Mouse (Mus musculus): Measurements from ENCODE around the gene Nrxn1. TPM values are rescaled to one million over a fixed set of nuclear protein-coding genes. Genes with fewer than 3 reads are reported as not detected.

Gene Nrxn1
- polyA plus RNA-seq, 1 experiment, result 2.4 TPM

- DNase-seq, result no peak
- WGBS, result 44% methylated on average over 3 of the region's 3 CpGs
- Histone ChIP-seq H3K4me1 (ENCODE audit: control insufficient read depth, insufficient read depth, low read length) (no peaks in the 10 kb centered on the region), H3K4me3 (replicated peaks; ENCODE audit: extremely low read depth, low read depth, low read length) (no peak overlapping the region)
- TF ChIP-seq CTCF (IDR thresholded peaks at IDR 0.05; ENCODE audit: insufficient read depth, low read length), result no peak
- no peak for TF ChIP-seq POLR2A (IDR thresholded peaks at IDR 0.05; ENCODE audit: borderline replicate concordance, extremely low read depth, low read depth, low read length)
Observed at GRCm38 (mm10) chr17:90346735-90347475, 746.0 kb downstream of the Nrxn1 start.

GRCm38 (mm10) chr17:90333445-90333844 is 759.4 kb downstream of the Nrxn1 start:
- 56% methylated on average over 1 of the region's 1 CpGs for WGBS
- H3K4me3 ChIP-seq (replicated peaks; ENCODE audit: extremely low read depth, low read depth, low read length), result no peak overlapping the region
- TF ChIP-seq CTCF (IDR thresholded peaks at IDR 0.05; ENCODE audit: insufficient read depth, low read length), result no peak
- no peak for TF ChIP-seq POLR2A (IDR thresholded peaks at IDR 0.05; ENCODE audit: borderline replicate concordance, extremely low read depth, low read depth, low read length)
- DNase-seq, result no peak
- no peaks in the 10 kb centered on the region for H3K4me1 ChIP-seq (ENCODE audit: control insufficient read depth, insufficient read depth, low read length)

- DNase-seq, result no peak
- Histone ChIP-seq H3K4me3 (replicated peaks; ENCODE audit: extremely low read depth, low read depth, low read length) (no peak overlapping the region), H3K4me1 (ENCODE audit: control insufficient read depth, insufficient read depth, low read length) (no peaks in the 10 kb centered on the region)
- TF ChIP-seq CTCF (IDR thresholded peaks at IDR 0.05; ENCODE audit: insufficient read depth, low read length), result no peak
- TF ChIP-seq POLR2A (IDR thresholded peaks at IDR 0.05; ENCODE audit: borderline replicate concordance, extremely low read depth, low read depth, low read length), result no peak
- WGBS, result 67% methylated on average over 6 of the region's 6 CpGs
Observed at GRCm38 (mm10) chr17:90323674-90324073, 769.2 kb downstream of the Nrxn1 start.

- Histone ChIP-seq H3K4me3 (replicated peaks; ENCODE audit: extremely low read depth, low read depth, low read length) (no peak overlapping the region), H3K4me1 (ENCODE audit: control insufficient read depth, insufficient read depth, low read length) (no peaks in the 10 kb centered on the region)
- TF ChIP-seq POLR2A (IDR thresholded peaks at IDR 0.05; ENCODE audit: borderline replicate concordance, extremely low read depth, low read depth, low read length) (no peak), CTCF (IDR thresholded peaks at IDR 0.05; ENCODE audit: insufficient read depth, low read length) (no peak)
- WGBS, result 46% methylated on average over 4 of the region's 4 CpGs
- DNase-seq, result no peak
Observed at GRCm38 (mm10) chr17:90272225-90272624, 820.6 kb downstream of the Nrxn1 start.

- no peaks in the 10 kb centered on the region for H3K4me1 ChIP-seq (ENCODE audit: control insufficient read depth, insufficient read depth, low read length)
- no peak overlapping the region for H3K4me3 ChIP-seq (replicated peaks; ENCODE audit: extremely low read depth, low read depth, low read length)
- DNase-seq, result no peak
- WGBS, result 32% methylated on average over 4 of the region's 4 CpGs
- no peak for TF ChIP-seq CTCF (IDR thresholded peaks at IDR 0.05; ENCODE audit: insufficient read depth, low read length)
- no peak for TF ChIP-seq POLR2A (IDR thresholded peaks at IDR 0.05; ENCODE audit: borderline replicate concordance, extremely low read depth, low read depth, low read length)
Observed at GRCm38 (mm10) chr17:90271165-90271564, 821.7 kb downstream of the Nrxn1 start.

GRCm38 (mm10) chr17:90269143-90269542 is 823.7 kb downstream of the Nrxn1 start:
- no peak for DNase-seq
- Histone ChIP-seq H3K4me1 (ENCODE audit: control insufficient read depth, insufficient read depth, low read length) (no peaks in the 10 kb centered on the region), H3K4me3 (replicated peaks; ENCODE audit: extremely low read depth, low read depth, low read length) (no peak overlapping the region)
- 65% methylated on average over 2 of the region's 2 CpGs for WGBS
- TF ChIP-seq CTCF (IDR thresholded peaks at IDR 0.05; ENCODE audit: insufficient read depth, low read length) (no peak), POLR2A (IDR thresholded peaks at IDR 0.05; ENCODE audit: borderline replicate concordance, extremely low read depth, low read depth, low read length) (no peak)

GRCm38 (mm10) chr17:90253451-90254131 is 839.3 kb downstream of the Nrxn1 start:
- Histone ChIP-seq H3K4me1 (ENCODE audit: control insufficient read depth, insufficient read depth, low read length) (no peaks in the 10 kb centered on the region), H3K4me3 (replicated peaks; ENCODE audit: extremely low read depth, low read depth, low read length) (no peak overlapping the region)
- 33% methylated on average over 5 of the region's 5 CpGs for WGBS
- DNase-seq, result no peak
- no peak for TF ChIP-seq POLR2A (IDR thresholded peaks at IDR 0.05; ENCODE audit: borderline replicate concordance, extremely low read depth, low read depth, low read length)
- TF ChIP-seq CTCF (IDR thresholded peaks at IDR 0.05; ENCODE audit: insufficient read depth, low read length), result no peak

GRCm38 (mm10) chr17:90252196-90252595 is 840.7 kb downstream of the Nrxn1 start:
- Histone ChIP-seq H3K4me1 (ENCODE audit: control insufficient read depth, insufficient read depth, low read length) (no peaks in the 10 kb centered on the region), H3K4me3 (replicated peaks; ENCODE audit: extremely low read depth, low read depth, low read length) (no peak overlapping the region)
- WGBS, result 62% methylated on average over 1 of the region's 1 CpGs
- DNase-seq, result no peak
- TF ChIP-seq CTCF (IDR thresholded peaks at IDR 0.05; ENCODE audit: insufficient read depth, low read length) (no peak), POLR2A (IDR thresholded peaks at IDR 0.05; ENCODE audit: borderline replicate concordance, extremely low read depth, low read depth, low read length) (no peak)

GRCm38 (mm10) chr17:90247071-90247849 is 845.6 kb downstream of the Nrxn1 start:
- TF ChIP-seq POLR2A (IDR thresholded peaks at IDR 0.05; ENCODE audit: borderline replicate concordance, extremely low read depth, low read depth, low read length) (no peak), CTCF (IDR thresholded peaks at IDR 0.05; ENCODE audit: insufficient read depth, low read length) (no peak)
- no peak overlapping the region for H3K4me3 ChIP-seq (replicated peaks; ENCODE audit: extremely low read depth, low read depth, low read length)
- H3K4me1 ChIP-seq (ENCODE audit: control insufficient read depth, insufficient read depth, low read length), result no peaks in the 10 kb centered on the region
- WGBS, result 84% methylated on average over 7 of the region's 7 CpGs
- DNase-seq, result no peak
